Mouse (Mus musculus) neural tube, postnatal 0 days (tissue): ENCODE measurements around the gene Cited1. TPM values are rescaled to one million over a fixed set of nuclear protein-coding genes. Genes with fewer than 3 reads are reported as not detected.

Source experiments
- microRNA-seq: library from miRNA; unstranded; fragments of <30 nt; microRNA quantifications from one replicate; pipeline ENCODE4, GENCODE M21; 2016
- polyA plus RNA-seq: library from polyadenylated mRNA; unstranded; fragments of >200 nt; fragmentation: Nextera tagmentation; extraction: Ambion mirVana; gene quantifications from 2 replicates; pipeline ENCODE4 v1.2.1, GENCODE M21; 2015

Gene Cited1
- polyA plus RNA-seq: 15.2 and 17.2 TPM in 2 replicates

DNA sequence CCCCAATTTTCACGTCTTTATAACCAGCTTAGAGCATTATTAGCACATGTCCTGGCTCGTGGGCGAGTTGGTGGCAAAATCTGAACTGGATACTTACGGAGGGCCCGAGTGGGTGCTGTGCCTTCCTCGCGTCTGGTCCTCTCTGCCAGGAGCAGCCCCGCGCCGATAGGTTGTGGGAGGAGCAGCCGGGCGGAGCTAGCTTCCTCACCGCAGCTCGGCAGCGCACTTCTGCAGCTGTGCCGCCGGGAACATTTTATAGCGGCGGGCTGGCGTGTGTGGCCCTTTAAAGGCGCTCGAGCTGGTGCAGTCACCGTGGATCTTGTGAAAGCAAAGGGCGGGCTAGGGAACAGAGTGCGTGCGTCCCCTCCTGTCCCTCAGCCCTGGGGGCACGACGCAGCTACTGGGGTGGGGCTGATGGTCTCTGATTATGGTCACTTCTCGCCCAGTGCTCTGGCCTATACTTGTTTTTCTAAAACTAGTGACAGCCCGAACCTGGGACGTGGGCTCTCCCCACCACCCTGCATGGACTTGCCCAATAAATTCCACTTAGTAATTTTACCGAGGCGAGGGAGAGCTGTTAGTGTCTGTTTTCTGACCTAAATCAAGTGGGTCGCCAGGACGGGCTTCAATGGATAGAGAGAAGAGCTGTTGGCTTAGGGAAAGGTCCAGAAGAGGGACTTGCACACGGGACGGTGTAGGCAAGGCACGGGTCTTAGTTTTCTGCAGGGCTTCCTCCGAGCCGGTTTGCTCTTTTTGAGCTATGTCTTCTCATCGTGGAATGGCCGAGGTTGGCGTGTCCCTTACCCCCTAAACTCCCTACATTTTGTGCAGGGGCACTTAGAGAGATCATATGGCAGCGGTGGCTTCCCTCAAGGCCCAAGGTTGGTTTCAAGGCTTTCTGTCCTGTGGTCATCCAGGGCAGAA lies at the start of gene Cited1:
TSS of gene Cited1 (minus strand) at position 245 of the 924 bp plus-strand sequence.

Small RNA genes lying within 50 kb of the gene (microRNA-seq; reads per million reads assigned to microRNA genes)
- not detected for gene Gm26318

Other genes with a start within 250 kb of the Cited1 start
- 4.8 and 5.2 TPM in 2 replicates for gene Rtl5, start 180.9 kb downstream of the Cited1 start, polyA plus RNA-seq
- 50.8 and 64.4 TPM in 2 replicates for gene Pin4, start 132.7 kb downstream of the Cited1 start, polyA plus RNA-seq
- 0.51 and 0.67 TPM in 2 replicates for gene Ercc6l, start 95.1 kb downstream of the Cited1 start, polyA plus RNA-seq
- 381 and 397 TPM in 2 replicates for gene Rps4x, start 62.8 kb downstream of the Cited1 start, polyA plus RNA-seq